Mouse (Mus musculus) neural tube, embryonic 15.5 days (tissue): Measurements from ENCODE around the gene Nsd2. TPM values are rescaled to one million over a fixed set of nuclear protein-coding genes. Genes with fewer than 3 reads are reported as not detected.
"Not testable (repeated sequence)": the region's sequence is repeated elsewhere in the genome, so short reads cannot be mapped to it uniquely, and the experiment has no call there.

ENCODE experiments used
- ATAC-seq: fragments of 200-750 bp; cut with Nextera tagmentation; 2 replicates; pipeline ENCODE4 v1.8.0; 2017; ENCODE audit warnings: mild to moderate bottlenecking, moderate TSS enrichment, moderate library complexity; ENCODE audit not compliant: low FRiP score
- H3K27ac ChIP-seq: fragments of 300-500 bp; sonication (generic); replicated peaks from 2 replicates; pipeline ENCODE4 v1.5.1; 2015; ENCODE audit warnings: mild to moderate bottlenecking, inconsistent platforms
- H3K27me3 ChIP-seq: fragments of 300-500 bp; sonication (generic); replicated peaks from 2 replicates; pipeline ENCODE4 v1.6.1; 2015; ENCODE audit warnings: inconsistent platforms
- H3K36me3 ChIP-seq: fragments of 300-500 bp; sonication (generic); 2 replicates; pipeline ENCODE4 v1.6.1; 2015; ENCODE audit warnings: inconsistent platforms
- H3K4me1 ChIP-seq: fragments of 300-500 bp; sonication (generic); 2 replicates; pipeline ENCODE4 v1.6.1; 2015; ENCODE audit warnings: inconsistent platforms
- H3K4me2 ChIP-seq: fragments of 300-500 bp; sonication (generic); 2 replicates; pipeline ENCODE4 v1.6.1; 2015; ENCODE audit warnings: inconsistent platforms, mild to moderate bottlenecking, moderate library complexity
- H3K4me3 ChIP-seq: fragments of 300-500 bp; sonication (generic); replicated peaks from 2 replicates; pipeline ENCODE4 v1.5.1; 2015; ENCODE audit warnings: mild to moderate bottlenecking, inconsistent platforms
- H3K9ac ChIP-seq: fragments of 300-500 bp; sonication (generic); replicated peaks from 2 replicates; pipeline ENCODE4 v1.6.1; 2015; ENCODE audit warnings: mild to moderate bottlenecking, inconsistent platforms
- H3K9me3 ChIP-seq: fragments of 300-500 bp; sonication (generic); replicated peaks from 2 replicates; pipeline ENCODE4 v1.6.1; 2016; ENCODE audit warnings: inconsistent platforms
- WGBS: fragments of 180-500 bp; shearing (Covaris S2); methylation state at CpG from one replicate; pipeline ENCODE4 v1.1.7; 2015; ENCODE audit warnings: mixed read lengths; 5-methylcytosine and 5-hydroxymethylcytosine counted together
- polyA plus RNA-seq: library from polyadenylated mRNA; unstranded; fragments of >200 nt; fragmentation: Nextera tagmentation; extraction: Ambion mirVana; gene quantifications from 2 replicates; pipeline ENCODE4 v1.2.1, GENCODE M21; 2015

Nsd2 gene
- polyA plus RNA-seq, 1 experiment from 2014 or later: 61.8 TPM

DNA sequence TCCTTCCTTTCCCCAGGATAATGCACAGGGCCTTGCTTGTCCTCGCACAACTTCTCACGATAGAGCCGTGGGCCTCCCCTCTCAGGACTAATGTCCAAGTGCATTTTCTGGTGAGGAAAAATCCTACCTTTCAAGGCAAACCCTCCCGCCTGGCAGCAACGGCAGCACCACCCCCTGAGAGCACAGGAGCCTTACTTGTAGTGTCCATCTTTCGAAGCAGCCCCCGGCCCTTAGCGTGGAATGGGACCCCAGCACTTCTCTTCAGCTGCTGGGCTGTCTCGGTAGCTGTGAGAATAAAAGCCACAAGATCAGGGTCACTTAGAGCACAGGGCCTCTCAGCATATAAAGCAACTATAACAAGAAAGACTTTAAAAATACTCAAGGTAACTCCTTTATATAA, 82.7 kb downstream of the Nsd2 start:
- ATAC-seq: no peak
- H3K4me2 ChIP-seq: no peak overlapping the region
- 86% methylated on average over 9 of the region's 9 CpGs for WGBS
- H3K27me3 ChIP-seq: no peaks in the 10 kb centered on the region
- no peaks in the 10 kb centered on the region for H3K4me1 ChIP-seq
- H3K36me3 ChIP-seq: peaks cover 50% of the 10 kb centered on the region
- H3K9me3 ChIP-seq: no peaks in the 10 kb centered on the region
- no peak overlapping the region for H3K27ac ChIP-seq
- no peak overlapping the region for H3K4me3 ChIP-seq
- H3K9ac ChIP-seq: no peak overlapping the region

- H3K4me2 ChIP-seq, H3K4me3 ChIP-seq, ATAC-seq, H3K27me3 ChIP-seq, H3K27ac ChIP-seq, H3K9me3 ChIP-seq, H3K9ac ChIP-seq, H3K4me1 ChIP-seq: not testable (repeated sequence)
- peaks cover 45% of the 10 kb centered on the region for H3K36me3 ChIP-seq
Measured at GRCm38 (mm10) chr5:33915031-33915430, 94.5 kb downstream of the Nsd2 start.

DNA sequence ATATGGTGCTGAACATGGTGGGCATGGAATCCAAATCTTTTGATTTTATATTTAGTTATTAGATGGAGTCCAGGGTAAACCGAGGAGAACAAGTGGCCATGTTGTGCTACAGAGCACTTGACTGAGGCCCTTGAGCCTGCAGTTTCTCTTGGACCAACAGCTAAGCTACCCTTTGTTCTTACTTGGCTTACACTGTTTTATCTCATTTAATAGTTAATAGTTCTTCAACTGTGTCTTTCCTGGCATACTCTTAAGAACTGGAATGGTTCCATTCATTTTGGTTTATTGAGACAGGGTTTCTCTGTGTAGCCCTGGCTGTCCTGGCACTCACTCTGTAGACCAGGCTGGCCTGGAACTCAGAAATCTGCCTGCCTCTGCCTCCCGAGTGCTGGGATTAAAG, 96.1 kb downstream of the Nsd2 start:
- not testable (repeated sequence) for H3K4me1 ChIP-seq, H3K27ac ChIP-seq, H3K9ac ChIP-seq, H3K4me3 ChIP-seq, H3K4me2 ChIP-seq, H3K27me3 ChIP-seq, ATAC-seq, H3K9me3 ChIP-seq
- peaks cover 59% of the 10 kb centered on the region for H3K36me3 ChIP-seq
- 98% methylated on average over 2 of the region's 2 CpGs for WGBS

DNA sequence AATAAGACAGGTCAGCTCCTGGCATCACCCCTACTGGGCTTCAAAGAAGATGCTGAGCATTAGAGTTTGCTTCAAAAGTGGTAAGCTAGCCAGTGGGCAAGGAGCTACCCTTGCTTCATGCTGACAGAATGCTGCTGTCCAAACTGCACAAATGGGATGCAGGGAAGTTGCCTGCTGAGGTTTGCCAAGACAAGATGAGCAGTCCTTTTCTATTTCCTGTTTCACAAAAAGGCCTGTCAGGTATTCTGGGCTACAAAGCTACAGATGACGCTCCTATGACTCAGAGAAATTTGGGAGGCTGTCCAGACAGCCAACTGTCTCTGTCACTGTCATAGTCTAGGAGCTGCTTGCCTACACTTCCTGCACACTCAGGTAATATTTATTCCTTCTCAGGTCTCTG, 98.9 kb downstream of the Nsd2 start:
- WGBS: 98% methylated on average over 1 of the region's 1 CpGs
- Histone ChIP-seq H3K4me2 (no peak overlapping the region), H3K36me3 (peaks cover 55% of the 10 kb centered on the region), H3K27ac (no peak overlapping the region), H3K9me3 (no peaks in the 10 kb centered on the region), H3K27me3 (no peaks in the 10 kb centered on the region), H3K4me3 (no peak overlapping the region), H3K9ac (no peak overlapping the region), H3K4me1 (no peaks in the 10 kb centered on the region)
- no peak for ATAC-seq

DNA sequence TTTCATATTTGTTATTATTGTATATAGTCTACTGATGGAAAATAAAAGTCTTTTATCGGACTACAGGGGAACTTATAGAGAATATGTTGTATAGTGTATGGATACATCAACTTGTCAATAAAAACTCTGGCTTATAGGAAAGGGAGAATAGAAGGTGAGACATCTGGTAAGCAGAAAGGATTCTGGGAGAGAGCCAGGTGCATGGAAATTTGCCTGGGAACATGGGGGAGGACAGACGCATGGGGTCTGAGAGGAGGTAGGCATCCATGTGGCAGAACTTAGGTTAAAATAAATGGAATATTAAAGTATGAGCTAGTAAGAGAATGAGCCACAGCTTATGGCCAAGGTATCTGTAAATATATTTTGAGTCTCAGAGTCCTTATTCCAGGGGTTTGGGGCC, 99.5 kb downstream of the Nsd2 start:
- Histone ChIP-seq H3K36me3 (peaks cover 55% of the 10 kb centered on the region), H3K27ac (no peak overlapping the region), H3K9me3 (no peaks in the 10 kb centered on the region), H3K9ac (no peak overlapping the region), H3K27me3 (no peaks in the 10 kb centered on the region), H3K4me1 (no peaks in the 10 kb centered on the region), H3K4me2 (no peak overlapping the region), H3K4me3 (no peak overlapping the region)
- 94% methylated on average over 2 of the region's 2 CpGs for WGBS
- no peak for ATAC-seq

DNA sequence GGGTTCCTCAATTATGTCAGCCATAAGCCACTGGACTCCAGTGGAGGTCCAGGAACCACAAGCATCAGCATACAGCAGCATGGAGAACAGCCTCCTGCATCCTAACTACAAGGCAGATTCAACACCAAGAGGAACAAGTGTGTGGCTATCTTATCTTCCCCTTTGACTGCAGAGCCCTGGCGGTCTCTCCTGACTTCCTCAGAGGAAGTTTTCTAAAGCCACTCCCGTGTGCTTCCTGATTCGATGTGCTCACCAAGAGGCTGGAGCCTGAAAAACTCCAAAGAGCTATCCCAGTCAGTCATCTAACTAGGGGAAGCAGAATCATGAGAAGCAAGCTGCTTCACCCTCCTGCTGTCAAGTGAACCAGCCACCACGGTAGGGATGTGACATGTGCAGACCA, 100.4 kb downstream of the Nsd2 start:
- Histone ChIP-seq H3K4me3 (no peak overlapping the region), H3K9ac (no peak overlapping the region), H3K27me3 (no peaks in the 10 kb centered on the region), H3K4me1 (no peaks in the 10 kb centered on the region), H3K9me3 (no peaks in the 10 kb centered on the region), H3K27ac (no peak overlapping the region), H3K4me2 (no peak overlapping the region), H3K36me3 (peaks cover 46% of the 10 kb centered on the region)
- WGBS: 86% methylated on average over 4 of the region's 4 CpGs
- ATAC-seq: no peak

DNA sequence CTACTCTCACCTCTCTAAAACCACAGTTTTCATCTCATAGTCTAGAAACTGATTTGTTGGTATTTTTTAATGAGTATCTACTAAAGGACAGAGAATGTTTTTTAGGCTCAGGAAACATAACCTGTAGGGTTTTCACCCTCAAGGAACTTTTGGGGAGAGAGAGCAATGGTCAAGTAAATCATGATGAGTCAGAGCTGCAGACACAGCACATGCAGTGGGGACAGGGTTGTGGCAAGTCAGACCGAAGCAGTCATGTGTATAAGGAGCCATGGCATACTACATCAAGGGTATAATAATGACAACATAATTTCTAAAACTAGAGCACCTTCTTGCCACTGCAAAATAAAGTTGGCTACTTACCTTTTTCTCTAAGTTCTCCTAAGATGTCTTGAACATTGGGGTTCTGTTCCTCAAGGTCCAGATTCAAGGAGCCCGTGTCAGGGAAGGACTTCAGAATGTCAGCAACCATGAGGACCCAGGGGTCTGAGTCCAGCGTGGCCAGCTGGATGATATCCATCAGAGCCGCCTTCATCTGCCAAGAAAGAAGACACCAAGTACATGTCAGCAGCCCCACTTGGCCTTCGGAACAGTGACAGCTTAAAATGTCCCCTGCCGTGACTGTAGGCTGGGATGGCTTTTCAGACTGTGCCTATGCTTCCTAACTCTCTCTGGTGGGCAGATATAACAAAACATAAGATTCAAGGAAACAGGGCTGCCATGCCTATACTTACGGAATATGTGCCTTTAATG, 101.1 kb downstream of the Nsd2 start:
- no peak overlapping the region for H3K4me2 ChIP-seq
- WGBS: 91% methylated on average over 7 of the region's 7 CpGs

DNA sequence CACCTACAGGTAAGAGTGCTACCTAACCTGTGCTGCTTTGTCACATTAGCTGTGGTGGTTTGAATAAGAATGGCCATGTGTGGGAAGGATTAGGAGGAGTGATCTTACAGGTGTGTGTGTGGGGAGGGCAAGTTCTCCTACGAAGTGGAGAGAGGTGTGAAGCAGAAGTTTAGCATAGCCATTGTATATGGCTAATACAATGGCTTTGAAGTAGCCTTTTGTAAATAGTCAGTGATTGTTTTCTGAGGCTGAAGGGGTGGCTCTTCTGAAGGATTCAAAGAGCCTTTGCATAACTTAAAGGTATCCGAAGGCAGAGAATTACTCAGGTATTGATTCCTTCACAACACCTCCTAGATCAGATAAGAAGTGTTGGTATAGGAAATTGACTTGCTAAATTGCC, 102.0 kb downstream of the Nsd2 start:
- ATAC-seq: no peak
- no peaks in the 10 kb centered on the region for H3K4me1 ChIP-seq
- H3K27me3 ChIP-seq: no peaks in the 10 kb centered on the region
- H3K9me3 ChIP-seq: no peaks in the 10 kb centered on the region
- no peak overlapping the region for H3K9ac ChIP-seq
- no peak overlapping the region for H3K4me2 ChIP-seq
- peaks cover 45% of the 10 kb centered on the region for H3K36me3 ChIP-seq
- H3K4me3 ChIP-seq: no peak overlapping the region
- no peak overlapping the region for H3K27ac ChIP-seq
- 52% methylated on average over 2 of the region's 2 CpGs for WGBS

More for the DNA sequence above, 101.1 kb downstream of the Nsd2 start:
- Histone ChIP-seq H3K27ac (no peak overlapping the region), H3K36me3 (peaks cover 44% of the 10 kb centered on the region), H3K4me1 (no peaks in the 10 kb centered on the region), H3K9me3 (no peaks in the 10 kb centered on the region), H3K27me3 (no peaks in the 10 kb centered on the region), H3K9ac (no peak overlapping the region), H3K4me3 (no peak overlapping the region)
- no peak for ATAC-seq

DNA sequence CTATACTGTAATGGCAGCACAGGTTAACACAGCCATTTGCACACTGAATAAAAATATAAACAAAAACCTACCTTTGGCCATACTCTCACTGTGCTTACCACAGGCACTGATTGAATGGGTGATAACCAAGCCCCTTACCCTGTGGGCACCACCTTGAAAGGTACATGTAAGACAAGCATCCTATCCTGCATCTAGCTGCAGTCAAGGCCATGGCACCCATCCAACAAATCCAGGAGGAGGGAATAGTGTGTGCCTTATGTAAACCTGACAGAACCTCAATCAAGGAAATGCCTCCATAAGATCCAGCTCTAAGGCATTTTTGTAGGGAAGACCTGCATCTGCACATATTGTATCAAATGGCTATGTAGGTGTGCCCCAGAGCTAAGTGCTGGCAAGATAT, 105.6 kb downstream of the Nsd2 start:
- Histone ChIP-seq H3K27ac (no peak overlapping the region), H3K9me3 (no peaks in the 10 kb centered on the region), H3K9ac (no peak overlapping the region), H3K4me2 (no peak overlapping the region), H3K36me3 (peaks cover 36% of the 10 kb centered on the region), H3K4me1 (no peaks in the 10 kb centered on the region), H3K4me3 (no peak overlapping the region), H3K27me3 (no peaks in the 10 kb centered on the region)
- no peak for ATAC-seq

GRCm38 (mm10) chr5:33932413-33932812, 111.9 kb downstream of the Nsd2 start:
- peaks cover 26% of the 10 kb centered on the region for H3K4me1 ChIP-seq
- H3K9ac ChIP-seq: no peak overlapping the region
- H3K4me3 ChIP-seq: no peak overlapping the region
- no peaks in the 10 kb centered on the region for H3K9me3 ChIP-seq
- no peak overlapping the region for H3K27ac ChIP-seq
- peaks cover 22% of the 10 kb centered on the region for H3K36me3 ChIP-seq
- no peak overlapping the region for H3K4me2 ChIP-seq
- H3K27me3 ChIP-seq: no peaks in the 10 kb centered on the region
- no peak for ATAC-seq
- 82% methylated on average over 2 of the region's 2 CpGs for WGBS

GRCm38 (mm10) chr5:33934081-33934480, 113.6 kb downstream of the Nsd2 start:
- H3K9me3 ChIP-seq: no peaks in the 10 kb centered on the region
- no peaks in the 10 kb centered on the region for H3K27me3 ChIP-seq
- ATAC-seq: no peak
- peaks cover 12% of the 10 kb centered on the region for H3K36me3 ChIP-seq
- H3K27ac ChIP-seq: no peak overlapping the region
- H3K4me3 ChIP-seq: no peak overlapping the region; the same call in 1 of the 2 replicates
- H3K4me2 ChIP-seq: peak overlapping the region; percentile 70
- WGBS: 92% methylated on average over 2 of the region's 2 CpGs
- peaks cover 26% of the 10 kb centered on the region for H3K4me1 ChIP-seq
- H3K9ac ChIP-seq: no peak overlapping the region

GRCm38 (mm10) chr5:33934877-33935276, 114.4 kb downstream of the Nsd2 start:
- H3K4me3 ChIP-seq: peak overlapping the region; percentile 74
- H3K4me1 ChIP-seq: peaks cover 26% of the 10 kb centered on the region
- no peak for ATAC-seq
- H3K9ac ChIP-seq: no peak overlapping the region
- peak overlapping the region; percentile 70 for H3K4me2 ChIP-seq
- 80% methylated on average over 7 of the region's 7 CpGs for WGBS
- H3K36me3 ChIP-seq: peaks cover 10% of the 10 kb centered on the region
- H3K27me3 ChIP-seq: no peaks in the 10 kb centered on the region
- no peak overlapping the region for H3K27ac ChIP-seq
- H3K9me3 ChIP-seq: no peaks in the 10 kb centered on the region
